Mouse (Mus musculus): ENCODE results near the gene Vps45.
"Not testable (repeated sequence)": the region's sequence is repeated elsewhere in the genome, so short reads cannot be mapped to it uniquely, and the experiment has no call there.

The Vps45 gene

DNA sequence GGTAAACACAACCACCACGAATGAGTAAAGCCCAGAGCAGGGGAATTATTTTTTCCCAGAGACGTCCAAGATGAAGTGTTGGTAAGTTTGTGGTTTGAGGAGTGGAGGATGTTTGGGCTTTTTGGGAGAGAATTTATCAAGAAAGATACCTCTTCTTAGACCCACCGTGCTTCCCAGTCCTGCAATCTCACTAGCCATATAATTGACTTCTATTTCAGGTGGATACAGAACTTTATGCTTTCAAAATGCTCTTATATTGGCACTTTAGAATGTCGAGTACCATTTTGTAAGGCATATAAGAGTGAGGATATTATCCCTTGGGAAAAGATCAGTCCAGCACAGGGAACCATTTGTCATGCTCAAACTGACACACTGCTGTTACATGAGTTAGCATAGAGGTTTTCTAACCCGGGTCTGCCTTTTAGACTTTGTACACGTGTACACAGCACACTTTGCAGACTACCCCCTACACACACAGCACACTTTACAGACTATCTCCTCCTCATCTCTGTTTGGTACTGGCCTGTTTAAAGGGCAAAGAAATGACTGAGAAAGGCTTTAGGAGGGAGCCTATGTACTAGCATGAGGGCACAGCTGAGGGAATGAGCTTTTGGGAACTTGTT lies 61.7 kb downstream of the Vps45 start:
- DNase-seq (ENCODE audit: low spot score): peak; percentile 71

DNA sequence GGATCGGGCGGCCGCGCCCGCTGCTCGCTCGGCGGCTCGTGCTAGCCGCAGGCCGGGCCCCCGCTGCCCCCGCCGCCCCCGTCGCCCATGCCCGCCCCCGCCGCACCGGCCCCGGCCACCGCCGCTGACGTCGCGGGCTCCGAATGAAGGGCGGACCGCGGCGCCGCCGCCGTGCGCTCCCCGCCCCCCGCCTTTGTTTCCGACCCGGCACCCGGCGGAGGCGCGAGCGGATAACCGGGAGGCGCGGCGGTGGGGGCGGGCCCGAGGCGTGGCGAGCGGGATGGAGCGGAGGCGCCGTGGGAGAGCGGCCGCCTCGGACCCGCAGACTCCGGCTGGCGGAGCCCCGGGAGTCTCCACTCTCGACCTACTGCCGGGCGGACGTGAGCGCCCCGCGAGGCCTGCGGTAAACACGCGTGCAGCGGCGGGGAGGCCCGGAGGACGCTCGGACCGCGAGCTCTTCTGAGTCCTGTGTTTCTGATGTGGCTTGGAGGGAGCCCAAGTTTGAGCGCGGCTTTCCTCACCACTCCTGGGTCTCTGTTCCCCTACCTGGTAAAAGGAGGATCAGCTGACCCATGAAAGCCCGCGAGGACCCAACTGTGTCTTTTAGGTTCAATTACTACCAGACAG lies 62.4 kb downstream of the Vps45 start, which contains the start of gene Plekho1:
Gene Plekho1, minus strand, starts transcription at position 200 of the 627 bp plus-strand sequence.
- DNase-seq (ENCODE audit: low spot score): no peak

DNA sequence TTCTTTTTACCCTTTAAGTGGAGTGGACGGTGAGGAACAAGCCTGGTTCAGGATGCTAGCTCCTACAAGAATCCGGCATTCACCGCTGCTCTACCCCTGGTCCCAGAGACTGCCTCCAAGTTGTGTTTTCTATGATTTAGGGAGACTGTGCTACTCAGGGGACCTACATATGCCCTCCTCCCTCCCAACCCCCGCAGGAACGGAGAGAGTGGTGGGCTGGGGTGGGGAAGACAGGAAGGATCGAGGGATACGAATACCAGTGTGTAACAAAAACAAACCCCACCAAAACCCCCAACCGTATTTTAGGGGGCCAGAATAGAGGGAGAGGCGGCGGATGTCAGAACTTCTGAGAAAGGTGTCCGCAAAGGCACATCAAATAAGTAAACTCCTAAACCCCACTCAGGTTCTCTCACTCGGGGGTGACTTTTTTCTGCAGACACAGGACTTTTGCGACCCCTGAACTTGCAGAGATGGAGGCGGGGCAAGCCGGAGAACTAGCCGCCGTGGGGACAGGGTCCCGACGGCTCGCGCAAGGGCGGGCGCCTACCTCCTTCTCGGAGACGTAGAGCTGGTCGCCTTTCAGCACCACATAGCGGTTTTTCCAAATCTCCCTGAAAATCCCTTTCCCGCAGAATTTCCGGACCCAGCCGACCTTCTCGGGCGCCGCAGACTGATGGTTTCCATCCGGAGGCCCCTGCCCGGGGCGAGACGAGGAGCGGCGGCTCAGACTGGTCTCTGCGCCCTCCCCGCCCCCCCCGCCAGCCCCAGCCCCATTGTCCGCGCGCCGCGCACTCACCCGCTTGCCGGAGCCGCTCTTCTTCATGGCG lies 63.1 kb downstream of the Vps45 start:
- peak; percentile 69 for DNase-seq (ENCODE audit: low spot score)

DNA sequence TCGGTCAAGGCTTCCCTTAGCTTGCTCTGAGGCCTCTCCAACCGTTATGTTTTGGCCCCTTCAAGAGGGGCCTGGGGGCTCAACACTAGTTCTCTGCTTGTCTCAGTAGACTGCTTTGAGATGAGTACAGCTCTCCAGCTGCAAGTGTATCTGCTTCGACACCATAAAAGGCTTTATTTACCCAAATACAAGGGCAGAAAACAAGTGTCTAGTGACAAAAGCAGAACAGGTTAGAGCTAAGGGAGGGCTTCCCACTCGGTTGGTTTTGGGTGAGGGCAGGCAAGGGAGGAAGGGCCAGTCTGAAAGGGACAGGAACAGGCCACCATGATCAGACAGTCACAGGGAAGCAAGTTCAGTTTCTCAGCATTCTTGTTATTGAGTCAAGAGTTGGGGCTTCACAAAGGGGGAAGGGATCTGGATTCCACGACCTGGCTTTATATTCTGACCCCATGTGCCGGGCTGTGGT lies 63.9 kb downstream of the Vps45 start:
- peak; percentile 56 for DNase-seq (ENCODE audit: low spot score)

DNA sequence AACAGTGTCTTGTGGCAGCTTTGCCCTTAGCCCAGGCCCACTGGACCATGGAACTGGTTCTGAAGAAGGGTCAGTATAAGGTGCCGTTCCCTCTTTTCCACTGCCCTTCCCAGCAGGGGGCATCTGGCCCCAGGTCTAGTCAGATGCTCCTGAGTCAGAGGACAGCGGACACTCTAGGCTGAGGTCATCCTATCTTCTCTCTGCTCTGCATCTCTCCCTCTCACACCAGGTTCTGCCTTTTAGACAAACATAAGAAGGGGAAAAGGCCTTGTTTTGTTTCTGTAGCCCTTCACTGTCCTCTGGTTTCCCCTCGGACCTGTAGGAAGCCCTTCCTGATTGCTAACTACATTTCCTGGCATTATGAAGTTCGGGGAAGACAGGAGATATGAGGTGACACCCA lies 64.4 kb downstream of the Vps45 start:
- DNase-seq (ENCODE audit: low spot score): peak; percentile 67

DNA sequence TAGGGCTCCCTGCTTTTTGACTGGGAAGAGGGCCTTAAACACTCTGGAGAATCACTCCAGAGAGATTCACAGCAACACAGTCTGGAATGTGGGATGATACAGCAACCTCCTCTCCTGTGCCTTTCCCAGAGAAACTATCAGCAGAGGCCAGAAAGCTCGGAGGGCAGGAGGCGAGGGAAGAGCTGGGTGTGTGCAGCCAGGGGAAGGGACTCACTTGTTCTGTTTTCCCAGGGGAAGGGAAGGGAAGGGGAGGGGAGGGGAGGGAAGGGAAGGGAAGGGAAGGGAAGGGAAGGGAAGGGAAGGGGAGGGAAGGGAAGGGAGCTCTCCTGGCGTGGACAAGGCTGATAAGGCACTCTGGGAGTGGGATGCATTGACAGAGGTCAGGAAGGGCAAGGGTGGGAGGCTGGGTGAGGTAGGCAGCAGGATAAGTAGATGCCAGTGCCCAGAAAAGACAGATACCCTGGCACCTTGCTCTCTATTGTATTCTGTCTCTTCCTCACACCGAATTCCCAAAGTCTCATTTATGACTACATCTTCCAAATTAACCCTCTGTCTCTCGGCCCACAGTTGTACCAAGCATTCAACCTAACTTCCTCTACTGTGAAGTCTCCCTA lies 65.2 kb downstream of the Vps45 start:
- no peak for DNase-seq (ENCODE audit: low spot score)

DNA sequence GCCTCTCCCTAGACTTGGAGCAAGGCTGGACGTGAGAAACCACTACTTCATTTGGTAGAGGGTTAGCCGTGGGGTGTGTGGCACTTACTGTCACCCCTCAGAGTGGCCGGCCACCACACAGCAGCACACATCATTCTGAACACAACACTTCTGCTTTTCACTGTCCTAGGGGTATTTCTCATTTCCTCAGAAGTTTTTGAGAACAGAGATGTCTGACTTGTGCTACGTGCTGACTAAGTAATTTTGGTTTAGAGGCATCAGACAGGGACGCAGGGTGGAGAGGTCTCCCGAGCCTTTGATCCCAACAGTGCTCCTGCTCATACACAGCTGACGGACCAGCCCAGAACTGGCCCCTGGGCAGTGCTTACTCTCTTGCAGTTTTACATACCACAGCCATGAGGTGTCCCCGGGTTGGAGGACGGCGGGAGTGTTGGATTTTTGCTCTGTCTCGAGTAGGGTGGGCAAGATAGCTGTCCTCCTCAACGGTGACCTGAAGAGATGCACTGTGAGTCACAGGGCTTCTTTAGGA lies 67.8 kb downstream of the Vps45 start:
- DNase-seq (ENCODE audit: low spot score): no peak

DNA sequence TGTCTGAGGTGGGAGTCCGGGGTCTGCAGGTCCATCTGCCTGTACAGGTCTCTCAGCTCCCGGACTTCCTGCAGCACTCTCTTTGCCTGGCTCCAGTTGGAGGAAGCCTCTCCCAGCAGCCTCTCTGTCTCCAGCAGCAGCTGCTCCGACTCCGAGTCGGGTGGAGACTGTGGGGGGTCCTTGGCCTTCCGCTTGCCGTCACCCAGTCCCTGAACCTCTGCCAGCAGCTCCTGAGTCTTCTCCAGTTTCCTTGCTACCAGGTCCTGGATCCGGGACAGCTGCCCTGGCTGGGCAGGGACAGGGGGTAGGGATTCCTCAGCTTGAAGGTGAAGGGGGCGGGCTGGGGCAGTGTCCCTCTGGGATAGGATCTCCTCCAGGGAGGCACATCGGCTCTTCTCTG lies 69.3 kb downstream of the Vps45 start:
- DNase-seq (ENCODE audit: low spot score): no peak

DNA sequence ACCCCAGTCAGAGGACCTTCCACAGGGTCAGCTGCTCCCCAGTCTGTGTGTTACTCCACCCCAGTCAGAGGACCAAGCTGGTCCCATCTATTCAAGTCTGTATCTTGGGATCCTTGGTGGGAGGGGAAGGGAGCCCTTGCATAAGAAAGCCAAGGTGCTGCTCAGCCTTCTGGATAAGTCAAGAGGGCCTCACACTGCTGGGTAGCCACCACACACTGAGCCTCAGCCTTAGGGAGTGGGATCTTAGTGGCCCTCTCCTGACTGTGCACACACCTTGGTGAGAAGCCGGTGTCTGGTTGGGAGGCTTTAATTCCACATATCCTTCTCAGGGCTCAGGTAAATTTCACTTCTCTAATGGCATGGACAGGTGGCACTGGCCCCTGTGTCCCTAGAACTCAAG lies 70.1 kb downstream of the Vps45 start:
- no peak for DNase-seq (ENCODE audit: low spot score)

DNA sequence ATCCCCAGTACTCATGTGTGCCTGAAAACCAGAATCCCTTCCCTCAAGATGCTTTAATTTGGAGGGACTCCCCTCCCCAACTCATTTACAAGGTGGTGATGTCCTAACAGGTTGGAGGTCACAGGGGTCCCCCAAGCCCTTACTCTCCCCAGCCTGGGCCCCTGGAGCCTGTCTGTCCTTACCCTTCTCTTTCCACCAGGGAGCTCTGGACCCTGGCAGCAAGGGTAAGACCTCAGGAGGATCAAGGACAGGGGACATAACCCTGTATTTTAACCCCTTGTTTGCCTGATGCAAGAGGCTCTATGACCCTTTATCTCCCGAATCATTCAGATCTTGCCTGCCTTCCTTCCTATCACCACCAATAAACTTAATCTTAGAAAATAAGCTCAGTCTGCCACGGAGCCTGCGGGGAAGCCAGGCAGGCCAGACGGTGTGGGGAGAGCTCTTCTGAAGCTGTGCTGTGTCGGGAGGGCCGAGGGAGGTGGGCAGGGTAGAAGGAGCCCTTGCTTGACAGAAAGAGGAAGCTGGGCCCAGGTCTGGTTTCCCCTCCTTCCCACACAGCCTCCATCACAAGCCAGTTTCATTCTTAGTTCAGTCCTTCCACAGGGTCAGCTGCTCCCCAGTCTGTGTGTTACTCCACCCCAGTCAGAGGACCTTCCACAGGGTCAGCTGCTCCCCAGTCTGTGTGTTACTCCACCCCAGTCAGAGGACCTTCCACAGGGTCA lies 70.7 kb downstream of the Vps45 start:
- no peak for DNase-seq (ENCODE audit: low spot score)

DNA sequence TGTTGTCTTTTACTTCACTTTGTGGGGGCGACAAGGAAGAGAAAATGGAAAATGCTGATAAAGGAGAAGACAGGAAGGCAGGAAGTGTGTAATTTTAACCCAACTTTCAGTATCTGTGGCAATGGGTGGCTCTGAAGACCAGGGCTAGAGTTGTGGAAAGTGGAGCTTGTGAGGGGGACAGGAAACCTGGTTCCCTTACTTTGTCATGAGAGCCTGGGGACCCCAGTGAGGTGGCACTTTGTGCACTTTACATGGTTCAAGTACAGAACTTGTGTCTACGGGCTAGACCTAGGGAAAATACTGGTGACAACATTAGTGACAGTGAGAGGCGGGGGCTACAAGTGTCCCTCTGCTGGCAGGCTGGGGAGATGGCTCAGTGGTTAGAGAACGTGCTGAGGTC lies 71.3 kb downstream of the Vps45 start:
- peak; percentile 25 for DNase-seq (ENCODE audit: low spot score)

DNA sequence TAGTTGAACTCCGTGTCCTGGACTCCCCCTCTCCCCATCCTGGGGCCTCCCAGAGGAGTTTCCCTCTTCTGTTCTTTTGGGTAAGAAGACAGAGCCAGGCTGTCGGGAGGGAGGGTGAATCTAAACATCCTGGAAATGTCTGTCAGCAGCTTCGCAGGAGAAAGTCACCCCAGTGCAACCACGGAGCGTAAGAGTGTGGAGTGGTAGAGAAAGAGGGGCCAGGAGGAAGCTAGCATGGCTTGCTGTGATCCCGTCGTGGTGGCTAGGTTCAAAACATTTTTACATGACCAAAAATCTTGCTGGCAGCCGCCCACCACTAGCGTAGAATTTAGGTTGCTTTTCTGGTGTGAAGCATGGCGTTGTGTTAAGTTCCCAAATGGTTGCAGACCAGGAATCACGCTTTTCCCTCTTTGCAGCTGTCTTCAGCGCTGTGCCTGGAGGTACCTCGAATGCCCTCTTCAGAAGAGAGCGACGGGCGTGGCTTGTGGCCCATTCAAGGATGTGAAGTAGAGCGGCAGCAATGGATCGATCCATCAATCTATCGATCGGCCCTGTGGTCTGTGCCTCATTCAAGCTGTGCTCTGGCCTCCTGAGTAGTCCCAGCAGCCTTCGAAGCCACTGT lies 72.2 kb downstream of the Vps45 start:
- peak; percentile 89 for DNase-seq (ENCODE audit: low spot score)

DNA sequence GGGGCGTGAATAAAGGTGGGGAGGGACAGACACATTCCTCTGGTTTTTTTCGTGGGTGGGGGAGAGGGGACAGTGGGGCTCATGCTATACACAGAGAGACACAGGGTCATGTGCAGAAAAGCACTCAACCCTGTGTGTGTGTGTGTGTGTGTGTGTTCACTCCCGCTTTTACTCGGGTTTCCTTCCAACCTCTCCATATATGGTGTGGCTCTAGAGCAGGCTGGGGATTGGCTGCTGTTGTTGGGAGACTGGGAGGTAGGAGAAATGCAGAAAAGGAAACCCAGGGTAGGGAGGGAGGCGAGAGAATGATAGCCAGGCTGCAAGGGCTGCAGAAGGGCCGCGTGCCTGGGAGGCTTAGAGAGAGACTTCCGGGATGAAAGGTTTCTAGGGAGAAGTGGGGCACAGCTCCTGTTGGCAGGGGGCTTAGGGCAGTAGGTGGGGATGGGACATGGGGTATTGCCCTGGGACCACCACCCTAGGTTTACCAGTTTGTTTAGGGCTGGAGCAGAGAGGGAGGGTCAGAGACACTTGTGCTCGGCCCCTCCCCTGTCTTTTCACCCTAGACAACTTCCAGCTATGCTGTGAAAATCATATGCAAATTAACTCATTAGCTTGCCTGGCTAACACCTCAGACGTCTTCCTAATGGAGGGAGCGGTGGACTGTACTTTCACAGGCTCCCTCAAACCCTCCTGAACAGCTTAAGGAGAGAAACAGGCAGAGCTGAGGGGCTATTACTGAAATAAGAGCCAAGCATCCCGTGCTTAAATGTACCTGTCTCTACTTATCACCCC lies 72.9 kb downstream of the Vps45 start:
- peak; percentile 89 for DNase-seq (ENCODE audit: low spot score)

DNA sequence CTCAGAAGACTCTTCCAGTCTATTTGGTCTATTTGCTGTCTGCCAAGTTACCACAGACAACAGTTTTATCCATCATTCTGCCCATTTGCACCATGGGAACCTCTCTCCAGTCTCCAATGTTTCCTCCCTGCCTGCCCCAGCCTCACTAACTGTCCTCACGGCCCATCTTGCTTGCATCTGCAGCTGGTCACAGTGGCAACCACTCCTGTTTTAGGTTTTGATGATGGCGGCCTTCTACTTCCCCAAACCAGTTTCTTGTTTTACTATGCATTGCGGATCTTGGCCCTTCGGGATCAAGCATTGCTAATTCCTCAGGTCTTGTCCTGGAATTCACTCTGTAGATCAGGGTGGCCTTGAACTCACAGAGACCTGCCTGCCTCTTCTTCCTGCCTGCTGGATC lies 76.1 kb downstream of the Vps45 start:
- no peak for DNase-seq (ENCODE audit: low spot score)

DNA sequence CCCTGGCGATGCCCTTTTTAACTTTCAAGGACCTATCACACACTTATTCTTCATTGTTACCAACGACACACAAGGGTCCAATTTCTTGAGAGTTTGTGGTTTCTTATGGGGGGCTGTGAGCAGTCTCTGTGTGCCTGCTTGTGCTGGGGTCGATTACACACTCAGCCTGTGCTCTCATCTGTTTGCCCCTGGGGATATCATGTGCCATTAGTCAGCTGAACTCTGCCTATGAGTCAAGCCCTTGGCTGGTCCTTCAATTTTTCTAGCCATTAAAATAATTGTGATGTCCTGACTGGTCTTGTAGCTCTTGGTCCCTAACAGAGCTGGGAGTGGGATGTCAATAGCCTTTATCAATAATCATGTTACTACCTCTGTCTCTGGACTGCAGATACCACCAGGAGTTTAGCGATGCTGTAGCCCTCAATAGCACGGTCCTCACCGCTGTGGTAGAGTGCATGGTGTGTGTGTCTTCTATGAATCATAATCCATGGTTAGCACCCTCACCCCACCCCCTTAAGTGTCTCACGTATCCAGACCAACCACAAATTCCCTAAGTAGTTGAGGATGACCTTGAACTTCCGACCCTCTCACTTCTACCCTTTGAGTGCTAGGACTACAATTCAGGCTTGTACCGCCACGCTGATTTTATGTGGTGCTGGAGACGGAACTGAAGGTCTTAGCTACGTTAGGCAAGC lies 77.8 kb downstream of the Vps45 start:
- DNase-seq (ENCODE audit: low spot score): no peak

DNA sequence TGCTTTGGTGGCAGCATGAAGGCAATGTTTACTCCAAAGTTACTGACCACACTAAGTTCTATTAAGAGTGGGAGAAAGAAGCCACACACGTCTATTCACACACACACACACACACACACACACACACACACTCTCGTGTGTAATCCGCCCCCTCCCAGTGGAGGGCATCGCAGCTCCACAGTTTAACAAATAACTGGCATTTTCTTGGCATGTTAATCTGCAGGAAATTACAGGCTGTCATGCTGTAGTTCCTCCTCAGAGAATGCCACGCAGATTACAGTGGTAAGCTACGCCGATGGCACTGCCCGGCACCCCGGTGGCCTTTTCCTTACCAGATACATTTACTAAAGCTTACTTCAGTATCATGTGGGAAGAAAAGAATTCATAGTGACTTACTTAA lies 80.0 kb downstream of the Vps45 start:
- no peak for DNase-seq (ENCODE audit: low spot score)

DNA sequence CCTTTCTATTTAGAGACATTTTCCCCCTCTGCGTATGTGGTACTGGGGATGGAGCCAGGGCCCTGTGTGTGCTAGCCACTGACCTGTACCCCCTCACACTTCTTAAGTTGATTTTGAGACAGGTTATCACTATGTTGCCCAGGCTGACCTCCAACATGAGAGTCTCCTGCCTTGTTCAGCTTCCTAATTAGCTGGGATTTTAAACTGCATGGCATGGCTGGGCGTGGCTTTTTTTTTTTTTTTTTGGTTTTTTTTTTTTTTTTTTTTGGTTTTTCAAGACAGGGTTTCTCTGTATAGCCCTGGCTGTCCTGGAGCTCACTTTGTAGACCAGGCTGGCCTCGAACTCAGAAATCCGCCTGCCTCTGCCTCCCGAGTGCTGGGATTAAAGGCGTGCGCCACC lies 80.7 kb downstream of the Vps45 start:
- not testable (repeated sequence) for DNase-seq (ENCODE audit: low spot score)

DNA sequence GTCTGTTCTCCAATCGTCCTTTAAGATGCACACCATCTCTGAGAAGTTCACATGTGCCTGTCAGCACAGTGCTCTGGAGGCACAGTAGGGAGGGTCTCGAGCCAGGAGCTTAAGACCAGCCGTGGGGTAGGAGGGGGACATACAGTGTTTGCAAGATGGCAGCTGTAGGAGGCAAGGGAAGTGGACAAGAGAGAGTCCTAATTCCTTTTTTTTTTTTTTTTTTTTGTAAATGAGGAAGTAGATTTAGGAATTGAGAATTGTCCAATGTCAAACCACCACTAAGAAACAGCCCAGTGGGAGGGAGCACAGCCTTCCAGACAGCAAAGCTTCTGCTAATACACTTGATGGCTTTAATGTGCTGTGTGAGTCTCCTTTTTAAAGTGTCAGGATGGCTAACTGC lies 81.2 kb downstream of the Vps45 start:
- DNase-seq (ENCODE audit: low spot score): no peak

DNA sequence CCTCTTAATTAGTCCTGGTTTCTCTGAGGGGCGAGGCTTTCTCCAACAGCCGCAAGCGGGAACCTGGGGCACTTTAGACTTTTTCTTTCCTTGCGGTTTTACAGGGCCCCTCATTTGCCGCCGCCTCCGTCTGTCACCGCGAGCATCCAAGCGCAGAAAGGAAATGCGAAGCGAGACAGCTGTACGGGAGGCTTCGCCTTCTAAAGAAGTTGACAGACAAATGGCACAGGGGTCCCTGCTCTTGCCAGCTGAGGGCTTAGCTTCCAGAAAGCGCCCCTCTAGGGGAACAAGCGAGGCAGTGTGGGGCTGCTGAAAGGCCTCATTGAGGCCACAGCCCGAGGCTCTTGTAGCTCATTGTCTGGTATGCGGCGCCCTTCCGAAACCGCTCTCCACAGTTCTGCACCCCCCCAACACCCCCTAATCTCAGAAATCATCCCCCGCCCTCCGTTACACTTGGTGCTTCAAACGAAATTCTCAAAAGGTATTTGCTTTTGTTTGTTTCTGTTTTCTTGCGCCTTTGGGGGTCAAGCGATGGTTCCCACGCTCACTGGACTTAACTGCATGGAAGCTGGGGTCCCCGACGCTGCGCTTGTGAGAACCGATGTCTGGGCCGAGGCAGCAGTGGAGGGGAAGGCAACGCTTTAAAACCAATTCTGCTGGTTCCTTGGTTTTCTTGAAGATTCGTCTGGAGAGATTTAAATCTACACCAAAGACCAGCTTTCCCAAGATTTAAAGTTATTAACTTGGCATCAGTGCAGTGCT lies 85.2 kb downstream of the Vps45 start:
- peak; percentile 86 for DNase-seq (ENCODE audit: low spot score)
